In genomic region chr2:156177079-156177478, GRCm38 (mm10) we compare ENCODE assay signal across 11 mouse cellular contexts. TPM values are rescaled to one million over a fixed set of nuclear protein-coding genes. Genes with fewer than 3 reads are reported as not detected.
A peak's percentile ranks its signal among the peaks of the same experiment; 100 is the strongest.
DNase-seq lines count a peak whose midpoint lies in the region; ATAC-seq and TF ChIP-seq lines count a peak whose summit lies in the region.
"Had no signal": no experiment of that assay in that cellular context is flagged by ENCODE, and none has a peak within 500 bp of the region (broad histone marks: within the 10 kb centered on the region; RNA-seq: fewer than 3 reads in every experiment).

No protein-coding gene starts in this region.

- H3K36me3 ChIP-seq in hindbrain, embryonic 13.5 days: peaks cover 33% of the 10 kb centered on the region
- peaks cover 22% of the 10 kb centered on the region for H3K36me3 ChIP-seq in hindbrain, postnatal 0 days (ENCODE audit: insufficient read depth, low read length)
- peaks cover 43% of the 10 kb centered on the region for H3K36me3 ChIP-seq in midbrain, embryonic 12.5 days
- peaks cover 15% of the 10 kb centered on the region for H3K36me3 ChIP-seq in midbrain, embryonic 11.5 days (ENCODE audit: control insufficient read depth, insufficient read depth, low read length)
- 0 out of 2 replicates have a peak, but pooled peaks cover 3% of the 10 kb centered on the region for H3K36me3 ChIP-seq in intestine, embryonic 15.5 days
- peaks cover 14% of the 10 kb centered on the region; the same call in 1 of the 2 replicates for H3K36me3 ChIP-seq in stomach, embryonic 15.5 days

- 0 out of 2 replicates have a peak overlapping the region, but pooled peaks have one; percentile 23 for H3K4me2 ChIP-seq in hindbrain, embryonic 13.5 days
- H3K4me2 ChIP-seq in hindbrain, postnatal 0 days (ENCODE audit: low read depth, low read length): no peak overlapping the region
- H3K4me2 ChIP-seq in midbrain, embryonic 12.5 days (replicated peaks): 0 out of 2 replicates have a peak overlapping the region, but pooled peaks have one; percentile 17
- H3K4me2 ChIP-seq in midbrain, embryonic 11.5 days: no peak overlapping the region
- H3K4me2 ChIP-seq in intestine, embryonic 15.5 days (replicated peaks): peak overlapping the region; percentile 42
- 0 out of 2 replicates have a peak overlapping the region, but pooled peaks have one; percentile 2 for H3K4me2 ChIP-seq in stomach, embryonic 15.5 days

- H3K27me3 ChIP-seq in hindbrain, embryonic 13.5 days: no peaks in the 10 kb centered on the region
- H3K27me3 ChIP-seq in hindbrain, postnatal 0 days (ENCODE audit: insufficient read depth, low read length): no peaks in the 10 kb centered on the region
- H3K27me3 ChIP-seq in midbrain, embryonic 12.5 days: no peaks in the 10 kb centered on the region
- no peaks in the 10 kb centered on the region for H3K27me3 ChIP-seq in midbrain, embryonic 11.5 days (ENCODE audit: control insufficient read depth, insufficient read depth, low read length)
- no peaks in the 10 kb centered on the region for H3K27me3 ChIP-seq in intestine, embryonic 15.5 days (replicated peaks)
- H3K27me3 ChIP-seq in stomach, embryonic 15.5 days (replicated peaks): no peaks in the 10 kb centered on the region
- H3K27me3 ChIP-seq: hindbrain, embryonic 12.5 days had no signal

- no peak for ATAC-seq in hindbrain, embryonic 13.5 days (ENCODE audit: low FRiP score)
- no peak for ATAC-seq in hindbrain, postnatal 0 days
- ATAC-seq in midbrain, embryonic 12.5 days (ENCODE audit: low FRiP score, low read depth): no peak
- ATAC-seq in midbrain, embryonic 11.5 days (ENCODE audit: low FRiP score): no peak
- ATAC-seq in intestine, embryonic 15.5 days: no peak
- no peak for ATAC-seq in stomach, embryonic 15.5 days (ENCODE audit: insufficient read depth, low FRiP score, low read depth)
- ATAC-seq: forebrain, postnatal 0 days had no signal

- DNase-seq in hindbrain, postnatal 0 days (ENCODE audit: low spot score): no peak
- no peak for DNase-seq in midbrain, embryonic 11.5 days (ENCODE audit: low spot score, missing footprints)
- DNase-seq in left cerebral cortex, adult 9 months (ENCODE audit: low spot score in 2 of 2): no peak
- DNase-seq in right cerebral cortex, adult 18-20 months: no peak
- DNase-seq: cerebellum, postnatal 25 days; forebrain, postnatal 0 days had no signal

- no peak overlapping the region for H3K9ac ChIP-seq in hindbrain, embryonic 13.5 days
- H3K9ac ChIP-seq in hindbrain, postnatal 0 days (replicated peaks; ENCODE audit: low read length): no peak overlapping the region
- no peak overlapping the region for H3K9ac ChIP-seq in midbrain, embryonic 12.5 days (replicated peaks)
- H3K9ac ChIP-seq in midbrain, embryonic 11.5 days (ENCODE audit: low read length): no peak overlapping the region
- H3K9ac ChIP-seq in intestine, embryonic 15.5 days: no peak overlapping the region
- no peak overlapping the region for H3K9ac ChIP-seq in stomach, embryonic 15.5 days
- H3K9ac ChIP-seq: forebrain, postnatal 0 days; hindbrain, embryonic 12.5 days had no signal

- H3K9me3 ChIP-seq in hindbrain, embryonic 13.5 days: no peaks in the 10 kb centered on the region
- no peaks in the 10 kb centered on the region for H3K9me3 ChIP-seq in hindbrain, postnatal 0 days (ENCODE audit: low read length)
- H3K9me3 ChIP-seq in midbrain, embryonic 12.5 days: no peaks in the 10 kb centered on the region
- no peaks in the 10 kb centered on the region for H3K9me3 ChIP-seq in midbrain, embryonic 11.5 days (ENCODE audit: control insufficient read depth, low read length)
- H3K9me3 ChIP-seq in intestine, embryonic 15.5 days: no peaks in the 10 kb centered on the region
- no peaks in the 10 kb centered on the region for H3K9me3 ChIP-seq in stomach, embryonic 15.5 days
- H3K9me3 ChIP-seq: hindbrain, embryonic 12.5 days had no signal

- no peak for TF ChIP-seq CTCF in hindbrain, postnatal 0 days (IDR thresholded peaks at IDR 0.05; ENCODE audit: low read depth)

- H3K4me1 ChIP-seq in hindbrain, embryonic 13.5 days (replicated peaks): peaks cover 32% of the 10 kb centered on the region
- H3K4me1 ChIP-seq in hindbrain, postnatal 0 days (ENCODE audit: insufficient read depth, low read length): peaks cover 5% of the 10 kb centered on the region; the same call in 1 of the 2 replicates
- H3K4me1 ChIP-seq in midbrain, embryonic 12.5 days: peaks cover 22% of the 10 kb centered on the region
- peaks cover 17% of the 10 kb centered on the region for H3K4me1 ChIP-seq in midbrain, embryonic 11.5 days (ENCODE audit: control insufficient read depth, insufficient read depth, low read length)
- H3K4me1 ChIP-seq in intestine, embryonic 15.5 days (replicated peaks): peaks cover 7% of the 10 kb centered on the region; the same call in 1 of the 2 replicates
- peaks cover 22% of the 10 kb centered on the region for H3K4me1 ChIP-seq in stomach, embryonic 15.5 days

- H3K4me3 ChIP-seq in hindbrain, embryonic 13.5 days: no peak overlapping the region; the same call in 1 of the 2 replicates
- no peak overlapping the region for H3K4me3 ChIP-seq in hindbrain, postnatal 0 days (ENCODE audit: low read length)
- no peak overlapping the region for H3K4me3 ChIP-seq in midbrain, embryonic 12.5 days
- no peak overlapping the region for H3K4me3 ChIP-seq in midbrain, embryonic 11.5 days (ENCODE audit: low read depth, low read length)
- H3K4me3 ChIP-seq in intestine, embryonic 15.5 days (replicated peaks): no peak overlapping the region
- H3K4me3 ChIP-seq in stomach, embryonic 15.5 days (replicated peaks): no peak overlapping the region

- 93% methylated on average over 6 of the region's 6 CpGs for WGBS in hindbrain, embryonic 13.5 days
- 81% methylated on average over 6 of the region's 6 CpGs for WGBS in hindbrain, postnatal 0 days
- WGBS in midbrain, embryonic 12.5 days: 92% methylated on average over 6 of the region's 6 CpGs
- WGBS in midbrain, embryonic 11.5 days: 91% methylated on average over 6 of the region's 6 CpGs
- WGBS in intestine, embryonic 15.5 days: 80% methylated on average over 6 of the region's 6 CpGs
- WGBS in stomach, embryonic 15.5 days: 75% methylated on average over 6 of the region's 6 CpGs

- no peak overlapping the region for H3K27ac ChIP-seq in hindbrain, embryonic 13.5 days
- H3K27ac ChIP-seq in hindbrain, postnatal 0 days: no peak overlapping the region
- H3K27ac ChIP-seq in midbrain, embryonic 12.5 days (replicated peaks): no peak overlapping the region
- H3K27ac ChIP-seq in midbrain, embryonic 11.5 days (ENCODE audit: low read depth, low read length): no peak overlapping the region
- H3K27ac ChIP-seq in intestine, embryonic 15.5 days: no peak overlapping the region
- H3K27ac ChIP-seq in stomach, embryonic 15.5 days: no peak overlapping the region
- H3K27ac ChIP-seq: hindbrain, embryonic 12.5 days had no signal

RNA-seq across cellular contexts. Expression of gene Rbm39, which starts 3.0 kb away (rescaled TPM):
- polyA plus RNA-seq in hindbrain, embryonic 13.5 days (2015; fragmentation: Nextera tagmentation; extraction: Ambion mirVana): 563 and 565 TPM in 2 replicates
- 250 and 341 TPM in 2 replicates for total RNA-seq in hindbrain, postnatal 0 days (2014; rRNA removed)
- 448 and 480 TPM in 2 replicates for polyA plus RNA-seq in hindbrain, postnatal 0 days (2015; fragmentation: Nextera tagmentation; extraction: Ambion mirVana)
- 697 and 698 TPM in 2 replicates for polyA plus RNA-seq in midbrain, embryonic 12.5 days (2016; fragmentation: Nextera tagmentation; extraction: Ambion mirVana)
- 708 and 733 TPM in 2 replicates for polyA plus RNA-seq in midbrain, embryonic 11.5 days (2014; fragmentation: Nextera tagmentation; extraction: Ambion mirVana)
- 486 and 571 TPM in 2 replicates for polyA plus RNA-seq in intestine, embryonic 15.5 days (2015; fragmentation: Nextera tagmentation; extraction: Ambion mirVana)
- 585 and 589 TPM in 2 replicates for polyA plus RNA-seq in stomach, embryonic 15.5 days (2015; fragmentation: Nextera tagmentation; extraction: Ambion mirVana)

RNA-seq across cellular contexts. Expression of gene Phf20, which starts 19.2 kb away (rescaled TPM):
- polyA plus RNA-seq in hindbrain, embryonic 13.5 days (2015; fragmentation: Nextera tagmentation; extraction: Ambion mirVana): 102 and 107 TPM in 2 replicates
- total RNA-seq in hindbrain, postnatal 0 days (2014; rRNA removed): 27.3 and 31.0 TPM in 2 replicates
- 100 and 105 TPM in 2 replicates for polyA plus RNA-seq in hindbrain, postnatal 0 days (2015; fragmentation: Nextera tagmentation; extraction: Ambion mirVana)
- 91.8 and 96.6 TPM in 2 replicates for polyA plus RNA-seq in midbrain, embryonic 12.5 days (2016; fragmentation: Nextera tagmentation; extraction: Ambion mirVana)
- polyA plus RNA-seq in midbrain, embryonic 11.5 days (2014; fragmentation: Nextera tagmentation; extraction: Ambion mirVana): 91.4 and 102 TPM in 2 replicates
- polyA plus RNA-seq in intestine, embryonic 15.5 days (2015; fragmentation: Nextera tagmentation; extraction: Ambion mirVana): 56.8 and 72.4 TPM in 2 replicates
- polyA plus RNA-seq in stomach, embryonic 15.5 days (2015; fragmentation: Nextera tagmentation; extraction: Ambion mirVana): 55.5 and 69.4 TPM in 2 replicates

RNA-seq across cellular contexts. Expression of gene Nfs1, which starts 33.1 kb away (rescaled TPM):
- polyA plus RNA-seq in hindbrain, embryonic 13.5 days (2015; fragmentation: Nextera tagmentation; extraction: Ambion mirVana): 30.0 and 35.7 TPM in 2 replicates
- 42.2 and 49.2 TPM in 2 replicates for total RNA-seq in hindbrain, postnatal 0 days (2014; rRNA removed)
- polyA plus RNA-seq in hindbrain, postnatal 0 days (2015; fragmentation: Nextera tagmentation; extraction: Ambion mirVana): 37.5 and 39.2 TPM in 2 replicates
- 32.1 and 32.7 TPM in 2 replicates for polyA plus RNA-seq in midbrain, embryonic 12.5 days (2016; fragmentation: Nextera tagmentation; extraction: Ambion mirVana)
- polyA plus RNA-seq in midbrain, embryonic 11.5 days (2014; fragmentation: Nextera tagmentation; extraction: Ambion mirVana): 34.1 and 37.2 TPM in 2 replicates
- 62.3 and 63.0 TPM in 2 replicates for polyA plus RNA-seq in intestine, embryonic 15.5 days (2015; fragmentation: Nextera tagmentation; extraction: Ambion mirVana)
- polyA plus RNA-seq in stomach, embryonic 15.5 days (2015; fragmentation: Nextera tagmentation; extraction: Ambion mirVana): 50.0 and 54.2 TPM in 2 replicates

RNA-seq across cellular contexts. Expression of gene Romo1, which starts 33.2 kb away (rescaled TPM):
- polyA plus RNA-seq in hindbrain, embryonic 13.5 days (2015; fragmentation: Nextera tagmentation; extraction: Ambion mirVana): 443 and 462 TPM in 2 replicates
- 113 and 152 TPM in 2 replicates for total RNA-seq in hindbrain, postnatal 0 days (2014; rRNA removed)
- polyA plus RNA-seq in hindbrain, postnatal 0 days (2015; fragmentation: Nextera tagmentation; extraction: Ambion mirVana): 604 and 613 TPM in 2 replicates
- polyA plus RNA-seq in midbrain, embryonic 12.5 days (2016; fragmentation: Nextera tagmentation; extraction: Ambion mirVana): 422 and 434 TPM in 2 replicates
- 410 TPM in 2 replicates for polyA plus RNA-seq in midbrain, embryonic 11.5 days (2014; fragmentation: Nextera tagmentation; extraction: Ambion mirVana)
- 363 and 370 TPM in 2 replicates for polyA plus RNA-seq in intestine, embryonic 15.5 days (2015; fragmentation: Nextera tagmentation; extraction: Ambion mirVana)
- polyA plus RNA-seq in stomach, embryonic 15.5 days (2015; fragmentation: Nextera tagmentation; extraction: Ambion mirVana): 350 and 376 TPM in 2 replicates

RNA-seq across cellular contexts. Expression of gene Gm28036, which starts 50.2 kb away (rescaled TPM):
- polyA plus RNA-seq in hindbrain, embryonic 13.5 days (2015; fragmentation: Nextera tagmentation; extraction: Ambion mirVana): 21.6 and 24.1 TPM in 2 replicates
- total RNA-seq in hindbrain, postnatal 0 days (2014; rRNA removed): 46.0 and 82.1 TPM in 2 replicates
- polyA plus RNA-seq in hindbrain, postnatal 0 days (2015; fragmentation: Nextera tagmentation; extraction: Ambion mirVana): 10.6 and 12.0 TPM in 2 replicates
- 24.0 and 33.3 TPM in 2 replicates for polyA plus RNA-seq in midbrain, embryonic 12.5 days (2016; fragmentation: Nextera tagmentation; extraction: Ambion mirVana)
- 19.1 and 19.6 TPM in 2 replicates for polyA plus RNA-seq in midbrain, embryonic 11.5 days (2014; fragmentation: Nextera tagmentation; extraction: Ambion mirVana)
- 11.8 and 15.7 TPM in 2 replicates for polyA plus RNA-seq in intestine, embryonic 15.5 days (2015; fragmentation: Nextera tagmentation; extraction: Ambion mirVana)
- 12.6 and 12.9 TPM in 2 replicates for polyA plus RNA-seq in stomach, embryonic 15.5 days (2015; fragmentation: Nextera tagmentation; extraction: Ambion mirVana)

Comparison
In these comparisons a context has a peak if more than half of its experiments do, and no peak if none do; other contexts are left out.
1. H3K4me2 ChIP-seq: peak in hindbrain, embryonic 13.5 days (single experiment), midbrain, embryonic 12.5 days (single experiment), intestine, embryonic 15.5 days (single experiment) and stomach, embryonic 15.5 days (single experiment); none in hindbrain, postnatal 0 days (single experiment) and midbrain, embryonic 11.5 days (single experiment).